Mouse (Mus musculus) heart, adult 2 months (tissue): ENCODE measurements at regions not wholly inside any gene's neighbourhood (a gene's known extent, or its start where the extent isn't known, plus 50 kb on each side); places are given as distances from the start of the nearest gene placed in this dataset.

Source experiments
- CTCF ChIP-seq: fragments of 200-600 bp; IDR thresholded peaks from 2 replicates; pipeline ENCODE4 v1.8.1; 2022; ENCODE audit warnings: antibody characterized with exemption, mild to moderate bottlenecking, moderate library complexity
- EP300 ChIP-seq: fragments of 200-500 bp; IDR thresholded peaks from 2 replicates; pipeline ENCODE4 v1.6.1; 2011; ENCODE audit warnings: low read depth, low read length, control low read depth; ENCODE audit not compliant: insufficient read depth
- POLR2A ChIP-seq: fragments of 200-500 bp; IDR thresholded peaks from 2 replicates; pipeline ENCODE4 v1.6.1; 2011; ENCODE audit warnings: mild to moderate bottlenecking, low read depth, low read length, control low read depth; ENCODE audit not compliant: insufficient read depth

DNA sequence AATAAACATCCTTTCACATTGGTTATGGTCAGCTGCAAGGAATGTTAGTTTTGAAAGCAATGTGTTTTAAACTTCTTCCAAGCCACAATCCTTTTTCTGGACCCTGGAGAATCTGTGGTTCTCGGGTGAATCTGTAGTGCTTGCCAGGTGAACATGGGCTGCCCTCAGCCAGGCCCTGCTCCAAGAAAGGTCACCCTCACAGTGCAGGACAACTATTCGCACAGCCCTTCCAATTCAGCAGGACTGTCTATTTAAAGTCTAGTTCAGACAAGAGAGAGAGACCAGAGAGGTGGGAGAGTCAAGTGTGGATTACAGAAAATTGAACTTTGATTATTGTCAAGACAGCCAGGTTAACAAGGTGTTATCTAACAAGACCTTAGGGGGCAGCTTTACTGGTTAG, 65.9 kb downstream of the Rplp1 start:
- no peak for TF ChIP-seq POLR2A
- no peak for TF ChIP-seq CTCF
- TF ChIP-seq EP300: no peak
